Mouse (Mus musculus): ENCODE data around the gene Fastkd5. TPM values are rescaled to one million over a fixed set of nuclear protein-coding genes. Genes with fewer than 3 reads are reported as not detected.

Gene Fastkd5
- polyA plus RNA-seq, 1 experiment from 2014 or later, result 13.9 TPM

DNA sequence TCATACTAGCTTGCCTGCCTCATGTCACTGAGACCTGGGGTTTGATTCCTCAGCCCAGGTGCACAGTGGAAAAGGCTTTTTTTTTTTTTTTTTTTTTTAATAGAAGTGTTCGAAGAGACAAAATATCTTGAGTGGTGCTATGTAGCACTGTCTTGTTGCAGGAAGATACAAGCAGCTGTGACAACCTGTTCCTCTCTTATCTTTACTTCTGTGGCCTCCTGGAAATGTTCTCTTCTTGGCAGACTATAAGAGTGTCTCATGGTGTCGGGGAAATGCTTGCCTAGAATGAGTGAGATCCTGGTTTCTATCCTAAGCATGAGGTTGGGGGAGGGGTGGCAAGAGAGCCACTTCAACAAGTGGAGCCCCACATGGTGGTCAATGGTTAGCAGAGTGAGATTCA, 41.5 kb downstream of the Fastkd5 start:
- Histone ChIP-seq H3K4me2 (ENCODE audit: low read depth, low read length) (no peak overlapping the region), H3K9me3 (replicated peaks; ENCODE audit: control insufficient read depth, low read length) (no peaks in the 10 kb centered on the region), H3K27ac (ENCODE audit: low read length) (no peak overlapping the region), H3K36me3 (ENCODE audit: control insufficient read depth, insufficient read depth) (peaks cover 15% of the 10 kb centered on the region), H3K4me3 (ENCODE audit: low read length) (no peak overlapping the region), H3K9ac (ENCODE audit: low read length) (no peak overlapping the region), H3K4me1 (ENCODE audit: control insufficient read depth, insufficient read depth, low read length) (peaks cover 12% of the 10 kb centered on the region), H3K27me3 (ENCODE audit: control insufficient read depth, insufficient read depth, low read length) (0 out of 2 replicates have a peak, but pooled peaks cover 3% of the 10 kb centered on the region)
- 48% methylated on average over 2 of the region's 2 CpGs for WGBS
- no peak for ATAC-seq (replicated peaks; ENCODE audit: extremely low read depth, insufficient read depth, low FRiP score)

DNA sequence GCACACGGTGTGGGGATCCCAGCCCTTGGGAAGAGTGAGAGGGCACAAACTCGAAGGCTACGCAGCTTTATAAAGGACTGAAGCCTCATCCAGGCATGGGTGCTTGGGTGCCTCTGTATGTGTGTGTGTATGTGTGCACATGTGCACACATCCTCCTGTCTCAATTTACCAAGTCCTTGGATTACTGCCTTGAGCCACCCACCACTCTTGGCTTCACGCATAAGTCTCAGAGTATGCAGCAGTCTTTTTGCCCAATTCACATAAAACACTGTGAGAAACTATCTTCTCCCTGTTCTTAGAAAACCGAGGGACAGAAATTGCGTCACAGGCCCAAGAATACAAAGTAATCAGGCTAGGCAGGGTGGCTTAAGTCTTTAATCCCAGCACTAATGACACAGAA, 43.8 kb downstream of the Fastkd5 start:
- no peaks in the 10 kb centered on the region for H3K9me3 ChIP-seq (replicated peaks; ENCODE audit: control insufficient read depth, low read length)
- peaks cover 15% of the 10 kb centered on the region for H3K4me1 ChIP-seq (ENCODE audit: control insufficient read depth, insufficient read depth, low read length)
- no peak overlapping the region for H3K9ac ChIP-seq (ENCODE audit: low read length)
- ATAC-seq (replicated peaks; ENCODE audit: extremely low read depth, insufficient read depth, low FRiP score), result no peak
- no peak overlapping the region for H3K27ac ChIP-seq (ENCODE audit: low read length)
- no peak overlapping the region for H3K4me3 ChIP-seq (ENCODE audit: low read length)
- H3K36me3 ChIP-seq (ENCODE audit: control insufficient read depth, insufficient read depth), result peaks cover 7% of the 10 kb centered on the region; the same call in 1 of the 2 replicates
- 85% methylated on average over 6 of the region's 6 CpGs for WGBS
- peaks cover 19% of the 10 kb centered on the region for H3K27me3 ChIP-seq (ENCODE audit: control insufficient read depth, insufficient read depth, low read length)
- H3K4me2 ChIP-seq (ENCODE audit: low read depth, low read length), result no peak overlapping the region

DNA sequence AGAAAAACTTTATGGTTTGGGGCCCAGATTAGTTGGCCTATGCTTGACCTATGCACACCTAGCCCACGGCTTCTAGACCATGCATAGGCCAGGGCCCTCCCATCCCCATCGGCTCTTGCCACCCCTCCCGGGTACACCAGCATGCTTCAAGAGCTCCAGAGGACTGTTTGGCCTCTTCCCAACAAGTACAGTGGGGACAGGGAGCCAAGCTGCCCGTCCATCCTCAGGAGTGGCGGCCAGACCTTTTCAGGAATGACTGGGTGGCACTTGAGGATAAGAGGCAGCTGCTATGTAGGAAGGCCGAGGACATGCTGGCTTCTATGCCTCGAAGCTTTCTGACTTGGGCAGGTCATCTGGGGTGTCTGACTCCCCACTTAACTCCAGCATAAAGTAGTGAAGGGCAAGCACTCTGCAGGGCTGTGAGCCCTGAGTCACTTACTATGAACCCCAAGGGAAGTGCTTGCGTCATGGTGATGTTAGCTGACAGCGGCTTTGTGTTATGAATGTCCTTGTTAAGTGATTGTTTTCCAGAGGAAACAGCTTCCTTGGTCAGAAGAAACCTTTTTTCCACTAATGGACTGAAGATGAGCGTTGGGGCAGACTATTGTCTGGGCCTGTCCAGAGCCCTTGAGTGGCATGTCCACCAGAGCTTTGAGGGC, 45.8 kb downstream of the Fastkd5 start:
- 52% methylated on average over 10 of the region's 10 CpGs for WGBS
- no peak overlapping the region for H3K27ac ChIP-seq (ENCODE audit: low read length)
- no peak overlapping the region for H3K4me3 ChIP-seq (ENCODE audit: low read length)
- no peak overlapping the region for H3K9ac ChIP-seq (ENCODE audit: low read length)
- no peak for ATAC-seq (replicated peaks; ENCODE audit: extremely low read depth, insufficient read depth, low FRiP score)
- H3K9me3 ChIP-seq (replicated peaks; ENCODE audit: control insufficient read depth, low read length), result no peaks in the 10 kb centered on the region
- H3K27me3 ChIP-seq (ENCODE audit: control insufficient read depth, insufficient read depth, low read length), result peaks cover 38% of the 10 kb centered on the region
- peaks cover 21% of the 10 kb centered on the region for H3K4me1 ChIP-seq (ENCODE audit: control insufficient read depth, insufficient read depth, low read length)
- H3K36me3 ChIP-seq (ENCODE audit: control insufficient read depth, insufficient read depth), result no peaks in the 10 kb centered on the region
- H3K4me2 ChIP-seq (ENCODE audit: low read depth, low read length), result no peak overlapping the region

DNA sequence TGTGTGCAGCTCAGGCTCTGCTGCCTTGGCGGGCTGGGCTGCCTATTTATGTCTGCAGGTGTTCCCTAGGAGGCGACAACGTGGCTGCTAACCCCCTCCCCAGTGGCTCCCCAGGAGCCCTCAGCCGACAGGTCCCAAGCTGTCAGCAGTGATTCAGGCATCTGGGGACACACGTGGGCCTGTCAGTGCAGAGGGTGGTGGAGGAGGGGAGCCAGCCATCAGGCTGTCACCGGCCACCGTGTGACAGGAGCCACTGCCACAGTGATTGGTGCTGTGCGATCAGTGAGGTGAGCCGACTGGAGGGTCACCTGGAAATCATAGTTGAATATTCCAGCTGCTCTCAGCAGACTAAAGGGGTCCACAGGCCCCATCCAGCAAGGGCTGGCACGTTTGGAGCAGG, 47.3 kb downstream of the Fastkd5 start, which contains the start of gene Avp:
Avp (minus strand) TSS at position 3 of the 400 bp plus-strand sequence.
- H3K9me3 ChIP-seq (replicated peaks; ENCODE audit: control insufficient read depth, low read length), result no peaks in the 10 kb centered on the region
- H3K27ac ChIP-seq (ENCODE audit: low read length), result no peak within 1 kb of the TSS
- peaks cover 52% of the 10 kb centered on the region for H3K27me3 ChIP-seq (ENCODE audit: control insufficient read depth, insufficient read depth, low read length)
- H3K4me3 ChIP-seq (ENCODE audit: low read length), result no peak within 1 kb of the TSS
- 23% methylated on average over 10 of the region's 10 CpGs for WGBS
- H3K4me1 ChIP-seq (ENCODE audit: control insufficient read depth, insufficient read depth, low read length), result peaks cover 23% of the 10 kb centered on the region
- ATAC-seq (replicated peaks; ENCODE audit: extremely low read depth, insufficient read depth, low FRiP score), result no peak
- no peak within 1 kb of the TSS for H3K9ac ChIP-seq (ENCODE audit: low read length)
- no peaks in the 10 kb centered on the region for H3K36me3 ChIP-seq (ENCODE audit: control insufficient read depth, insufficient read depth)
- no peak within 1 kb of the TSS for H3K4me2 ChIP-seq (ENCODE audit: low read depth, low read length)

DNA sequence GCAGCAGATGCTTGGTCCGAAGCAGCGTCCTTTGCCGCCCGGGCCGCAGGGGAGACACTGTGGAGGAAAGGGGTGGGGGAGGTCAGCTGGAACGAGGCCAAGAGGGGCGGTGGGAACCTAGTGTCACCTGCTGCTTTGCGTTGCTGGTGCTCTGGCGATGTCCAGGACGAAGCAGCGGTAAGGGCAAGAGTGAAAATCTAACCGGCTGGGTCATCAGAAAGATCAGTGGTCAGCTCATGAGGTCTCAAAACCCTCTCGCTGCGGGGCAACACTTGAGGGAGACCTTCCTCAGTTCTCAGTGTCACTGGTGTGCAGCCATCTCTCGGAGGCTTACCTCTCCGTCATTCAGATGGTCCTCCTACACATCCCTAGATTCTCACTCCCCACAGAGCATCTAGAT, 48.6 kb downstream of the Fastkd5 start:
- Histone ChIP-seq H3K36me3 (ENCODE audit: control insufficient read depth, insufficient read depth) (no peaks in the 10 kb centered on the region), H3K4me1 (ENCODE audit: control insufficient read depth, insufficient read depth, low read length) (peaks cover 23% of the 10 kb centered on the region), H3K4me2 (ENCODE audit: low read depth, low read length) (peak overlapping the region; percentile 69), H3K9me3 (replicated peaks; ENCODE audit: control insufficient read depth, low read length) (no peaks in the 10 kb centered on the region), H3K27ac (ENCODE audit: low read length) (no peak overlapping the region), H3K27me3 (ENCODE audit: control insufficient read depth, insufficient read depth, low read length) (peaks cover 65% of the 10 kb centered on the region), H3K4me3 (ENCODE audit: low read length) (peak overlapping the region; percentile 48), H3K9ac (ENCODE audit: low read length) (peak overlapping the region; percentile 52; the same call in 1 of the 2 replicates)
- no peak for ATAC-seq (replicated peaks; ENCODE audit: extremely low read depth, insufficient read depth, low FRiP score)
- 6% methylated on average over 16 of the region's 16 CpGs for WGBS

DNA sequence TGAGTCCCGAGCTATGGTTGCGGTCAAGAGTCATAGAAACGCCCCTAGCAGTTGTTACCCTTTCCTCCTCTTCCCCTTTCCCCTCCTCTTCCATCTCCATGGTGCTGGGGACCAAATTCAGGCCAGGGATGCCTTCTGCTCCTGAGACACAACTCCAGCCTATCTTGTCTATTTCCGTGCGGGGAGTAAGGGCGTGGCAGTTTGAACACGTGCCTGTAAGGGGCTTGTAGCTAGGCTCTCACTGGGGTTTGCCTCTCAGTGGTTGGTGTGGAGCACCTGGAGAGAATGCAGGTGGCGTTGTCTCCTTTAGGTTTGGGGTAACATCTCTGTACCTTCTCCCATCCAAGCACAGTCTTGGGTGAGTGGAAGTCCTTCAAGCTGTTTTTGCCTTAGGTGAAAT, 50.0 kb downstream of the Fastkd5 start:
- Histone ChIP-seq H3K36me3 (ENCODE audit: control insufficient read depth, insufficient read depth) (no peaks in the 10 kb centered on the region), H3K4me3 (ENCODE audit: low read length) (no peak overlapping the region), H3K27me3 (ENCODE audit: control insufficient read depth, insufficient read depth, low read length) (peaks cover 78% of the 10 kb centered on the region), H3K4me2 (ENCODE audit: low read depth, low read length) (no peak overlapping the region), H3K27ac (ENCODE audit: low read length) (no peak overlapping the region), H3K4me1 (ENCODE audit: control insufficient read depth, insufficient read depth, low read length) (peaks cover 23% of the 10 kb centered on the region), H3K9ac (ENCODE audit: low read length) (no peak overlapping the region), H3K9me3 (replicated peaks; ENCODE audit: control insufficient read depth, low read length) (no peaks in the 10 kb centered on the region)
- no peak for ATAC-seq (replicated peaks; ENCODE audit: extremely low read depth, insufficient read depth, low FRiP score)
- 14% methylated on average over 8 of the region's 8 CpGs for WGBS

DNA sequence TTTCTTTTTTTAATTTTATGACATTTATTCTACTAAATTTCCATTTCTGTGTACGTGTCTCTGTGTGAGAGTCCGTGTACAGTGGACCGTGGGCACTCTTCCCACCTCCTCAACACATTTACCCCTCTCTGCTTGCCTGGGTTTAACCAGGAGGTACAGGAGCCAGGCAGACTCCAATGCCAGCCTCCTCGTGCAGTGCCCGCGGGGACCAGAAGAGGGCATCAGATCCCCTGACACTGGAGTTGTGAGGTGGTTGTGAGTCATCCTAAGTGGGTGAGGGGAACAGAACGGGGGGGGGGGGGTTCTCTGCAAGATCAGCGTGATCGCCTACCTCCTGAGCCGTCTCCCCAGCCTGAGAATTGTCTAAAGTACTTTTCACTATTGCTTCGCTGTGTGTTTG, 51.7 kb downstream of the Fastkd5 start:
- Histone ChIP-seq H3K27me3 (ENCODE audit: control insufficient read depth, insufficient read depth, low read length) (peaks cover 75% of the 10 kb centered on the region), H3K4me1 (ENCODE audit: control insufficient read depth, insufficient read depth, low read length) (peaks cover 15% of the 10 kb centered on the region), H3K27ac (ENCODE audit: low read length) (no peak overlapping the region), H3K9me3 (replicated peaks; ENCODE audit: control insufficient read depth, low read length) (no peaks in the 10 kb centered on the region), H3K9ac (ENCODE audit: low read length) (no peak overlapping the region), H3K4me3 (ENCODE audit: low read length) (no peak overlapping the region), H3K36me3 (ENCODE audit: control insufficient read depth, insufficient read depth) (no peaks in the 10 kb centered on the region), H3K4me2 (ENCODE audit: low read depth, low read length) (no peak overlapping the region)
- WGBS, result 7% methylated on average over 11 of the region's 11 CpGs
- ATAC-seq (replicated peaks; ENCODE audit: extremely low read depth, insufficient read depth, low FRiP score), result no peak

DNA sequence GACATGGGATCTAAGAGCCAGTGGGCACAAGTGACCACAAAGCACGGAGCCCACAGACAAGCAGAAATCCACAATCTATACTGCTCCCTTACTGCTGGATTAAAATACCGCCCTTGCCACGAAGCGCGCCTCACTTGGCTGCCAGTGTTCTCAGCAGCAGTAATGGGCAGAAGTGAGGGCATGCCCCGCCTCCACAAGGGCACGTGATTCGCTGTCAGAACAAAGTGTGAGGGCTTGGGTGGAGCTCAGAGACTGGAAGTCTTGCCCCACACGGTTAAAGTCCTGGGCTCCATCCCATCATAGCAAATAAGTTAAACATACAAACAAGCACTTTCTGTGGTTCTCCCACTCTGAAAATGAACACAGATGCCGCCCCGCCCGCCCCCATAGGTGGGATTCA, 52.2 kb downstream of the Fastkd5 start:
- Histone ChIP-seq H3K4me1 (ENCODE audit: control insufficient read depth, insufficient read depth, low read length) (peaks cover 15% of the 10 kb centered on the region), H3K27me3 (ENCODE audit: control insufficient read depth, insufficient read depth, low read length) (peaks cover 73% of the 10 kb centered on the region), H3K9me3 (replicated peaks; ENCODE audit: control insufficient read depth, low read length) (no peaks in the 10 kb centered on the region), H3K27ac (ENCODE audit: low read length) (no peak overlapping the region), H3K4me3 (ENCODE audit: low read length) (peak overlapping the region; percentile 13; the same call in 1 of the 2 replicates), H3K36me3 (ENCODE audit: control insufficient read depth, insufficient read depth) (no peaks in the 10 kb centered on the region), H3K9ac (ENCODE audit: low read length) (no peak overlapping the region), H3K4me2 (ENCODE audit: low read depth, low read length) (no peak overlapping the region)
- 7% methylated on average over 12 of the region's 12 CpGs for whole genome bisulfite sequencing
- ATAC-seq (replicated peaks; ENCODE audit: extremely low read depth, insufficient read depth, low FRiP score), result no peak

DNA sequence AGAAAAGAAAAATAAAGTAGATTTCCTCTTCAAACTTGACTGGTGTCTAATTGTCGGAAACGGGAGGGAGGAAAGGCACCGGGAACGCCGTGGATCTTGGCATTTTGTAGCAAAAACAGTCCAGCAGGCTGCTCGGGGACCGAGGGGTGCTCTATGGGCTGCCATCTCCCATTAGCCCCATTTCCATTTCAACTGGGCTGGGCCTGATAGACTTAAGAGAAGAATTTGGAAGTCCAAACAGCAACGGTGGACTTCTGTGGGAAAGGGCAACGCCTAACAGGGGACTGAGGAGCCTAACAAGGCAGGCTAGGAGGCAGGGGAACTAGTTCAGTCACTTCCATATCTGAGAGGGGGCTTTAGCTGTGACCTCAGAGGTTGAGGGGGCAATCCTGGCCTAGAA, 52.8 kb downstream of the Fastkd5 start:
- no peak overlapping the region for H3K27ac ChIP-seq (ENCODE audit: low read length)
- H3K4me3 ChIP-seq (ENCODE audit: low read length), result peak overlapping the region; percentile 44
- 10% methylated on average over 9 of the region's 9 CpGs for WGBS
- H3K4me1 ChIP-seq (ENCODE audit: control insufficient read depth, insufficient read depth, low read length), result peaks cover 15% of the 10 kb centered on the region
- H3K9me3 ChIP-seq (replicated peaks; ENCODE audit: control insufficient read depth, low read length), result no peaks in the 10 kb centered on the region
- H3K9ac ChIP-seq (ENCODE audit: low read length), result no peak overlapping the region
- H3K36me3 ChIP-seq (ENCODE audit: control insufficient read depth, insufficient read depth), result no peaks in the 10 kb centered on the region
- peak overlapping the region; percentile 58 for H3K4me2 ChIP-seq (ENCODE audit: low read depth, low read length)
- ATAC-seq (replicated peaks; ENCODE audit: extremely low read depth, insufficient read depth, low FRiP score), result no peak
- H3K27me3 ChIP-seq (ENCODE audit: control insufficient read depth, insufficient read depth, low read length), result peaks cover 68% of the 10 kb centered on the region

Data from heart, embryonic 16.5 days (tissue).